Mouse (Mus musculus): ENCODE measurements around the gene Olfr1414. TPM values are rescaled to one million over a fixed set of nuclear protein-coding genes. Genes with fewer than 3 reads are reported as not detected.
A peak's percentile ranks its signal among the peaks of the same experiment; 100 is the strongest.
"Not testable (repeated sequence)": the region's sequence is repeated elsewhere in the genome, so short reads cannot be mapped to it uniquely, and the experiment has no call there.

The Olfr1414 gene
- total RNA-seq (2021), result not detected
- long read RNA-seq, experiment 1, result 0 reads
- long read RNA-seq, experiment 2, result 0 reads

DNA sequence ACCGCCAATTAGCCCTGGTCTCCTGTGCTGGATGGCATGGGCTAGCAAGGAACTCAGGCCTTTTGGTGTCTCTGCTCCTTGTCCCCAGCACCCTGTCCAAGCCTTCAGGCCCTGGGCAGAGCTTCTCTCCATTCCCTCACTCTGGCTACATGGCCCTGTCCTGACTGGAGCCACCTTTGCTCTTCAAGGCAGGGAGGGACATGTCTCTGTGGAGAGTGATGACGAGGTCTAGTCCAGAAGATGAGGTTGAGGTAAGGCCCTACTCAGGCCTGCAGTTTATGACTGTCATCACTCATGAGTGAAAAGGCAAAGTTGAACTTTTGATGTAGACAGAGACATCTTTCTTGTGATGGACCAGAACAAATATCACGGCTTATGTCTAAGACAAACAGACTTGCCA, at the start of gene Olfr1414:
Olfr1414 (minus strand) TSS at position 101 of the 400 bp plus-strand sequence.
- no peak for DNase-seq (ENCODE audit: low spot score in 2 of 2)

DNA sequence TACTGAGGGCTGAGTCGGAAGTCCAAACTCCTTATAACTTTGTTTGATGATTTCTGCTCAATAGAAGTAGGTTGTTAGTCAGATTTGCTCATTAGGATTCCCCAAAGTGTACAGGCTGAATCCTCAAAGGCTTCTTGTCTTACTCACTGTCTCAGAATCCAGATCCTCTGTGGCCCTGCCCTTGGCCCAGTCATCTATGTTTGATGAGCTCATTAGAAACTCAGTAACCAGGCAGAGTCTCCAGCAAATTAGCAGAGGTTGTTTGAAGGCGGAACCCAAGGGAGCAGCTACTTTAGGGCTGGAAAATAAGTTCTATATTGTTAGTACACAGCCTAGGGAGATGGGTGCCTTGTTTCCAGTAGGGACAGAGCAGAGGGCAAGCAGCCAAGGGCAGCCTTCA, 27.5 kb upstream of the Olfr1414 start:
- DNase-seq (ENCODE audit: low spot score in 2 of 2), result no peak

DNA sequence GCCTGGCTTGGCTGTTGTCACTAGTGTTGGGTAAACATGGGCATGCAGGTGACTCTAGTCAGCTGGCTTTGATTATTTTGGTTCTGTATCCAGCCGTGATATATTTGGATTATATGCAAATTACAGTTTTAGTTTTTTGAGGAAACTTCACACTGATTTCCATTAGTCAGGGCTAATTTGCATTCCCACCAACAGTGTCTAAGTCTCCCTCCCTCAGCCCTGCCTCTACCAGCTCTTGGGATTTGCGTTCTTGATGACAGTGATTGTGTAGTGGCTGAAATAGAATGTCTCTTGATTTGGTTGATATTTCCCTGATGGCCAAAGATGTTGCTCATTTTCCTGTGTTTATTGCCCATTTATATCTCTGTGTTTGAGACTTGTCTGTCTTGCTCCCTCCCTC, 20.6 kb upstream of the Olfr1414 start:
- DNase-seq (ENCODE audit: low spot score in 2 of 2), result no peak

DNA sequence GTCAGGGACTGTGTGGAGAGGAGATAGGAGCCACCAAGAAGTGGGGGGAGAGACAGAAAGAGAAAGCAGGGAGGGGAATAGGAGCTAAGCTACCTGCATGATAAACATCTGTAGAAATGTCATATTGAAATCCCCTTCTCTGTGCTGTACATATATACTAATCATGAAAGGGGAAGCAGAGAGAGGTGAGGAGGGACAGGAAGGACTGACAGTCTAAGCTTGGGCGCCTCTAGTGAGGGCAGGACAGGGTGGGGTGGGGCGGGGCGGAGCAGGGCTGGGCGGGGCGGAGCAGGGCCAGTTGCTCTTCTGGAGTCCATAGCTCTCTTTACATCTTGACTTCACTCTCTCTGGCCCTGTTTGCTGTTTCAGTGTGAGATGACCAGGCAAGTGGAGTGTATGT, 18.5 kb upstream of the Olfr1414 start:
- no peak for DNase-seq (ENCODE audit: low spot score in 2 of 2)

DNA sequence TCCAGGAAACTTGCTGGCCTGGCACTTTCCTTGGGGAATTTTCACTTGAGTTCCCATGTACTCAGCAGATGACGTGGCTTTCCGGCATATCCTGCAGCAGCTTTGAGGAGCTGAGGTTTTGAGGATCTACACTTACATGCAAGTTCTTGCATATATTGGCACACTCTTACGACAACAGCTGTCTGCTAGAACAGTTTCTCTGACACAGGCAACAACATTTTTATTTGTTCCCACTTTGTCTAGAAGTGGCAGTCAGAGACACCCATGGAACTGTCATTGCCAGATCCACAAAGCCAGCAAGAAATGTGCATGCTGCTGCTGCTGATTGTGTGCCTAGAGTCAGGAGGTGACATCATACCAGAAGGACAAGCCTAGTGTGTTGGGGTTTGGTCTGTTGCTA, 5.3 kb upstream of the Olfr1414 start:
- no peak for DNase-seq (ENCODE audit: low spot score in 2 of 2)

DNA sequence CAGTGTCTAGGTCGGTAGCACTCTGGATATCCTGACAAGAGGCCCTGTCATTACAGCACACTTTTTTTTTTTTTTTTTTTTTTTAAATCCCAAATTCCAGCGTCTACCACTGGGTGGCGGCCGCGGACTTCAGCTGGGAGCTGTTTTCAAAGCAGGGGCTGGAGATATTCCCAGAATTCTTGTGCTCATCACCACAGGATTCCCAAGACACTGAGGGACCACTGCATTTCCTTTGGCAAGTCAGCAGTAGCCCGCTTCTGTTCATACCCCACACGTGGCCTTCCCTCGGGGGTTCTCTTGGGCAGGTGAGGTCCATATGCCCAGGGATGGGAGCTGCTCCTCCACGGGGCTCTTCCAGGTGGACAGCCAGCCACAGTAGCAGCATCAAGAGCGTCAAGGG, 2.9 kb upstream of the Olfr1414 start:
- DNase-seq (ENCODE audit: low spot score in 2 of 2), result peak in 1 of 2 experiments; percentile 33

DNA sequence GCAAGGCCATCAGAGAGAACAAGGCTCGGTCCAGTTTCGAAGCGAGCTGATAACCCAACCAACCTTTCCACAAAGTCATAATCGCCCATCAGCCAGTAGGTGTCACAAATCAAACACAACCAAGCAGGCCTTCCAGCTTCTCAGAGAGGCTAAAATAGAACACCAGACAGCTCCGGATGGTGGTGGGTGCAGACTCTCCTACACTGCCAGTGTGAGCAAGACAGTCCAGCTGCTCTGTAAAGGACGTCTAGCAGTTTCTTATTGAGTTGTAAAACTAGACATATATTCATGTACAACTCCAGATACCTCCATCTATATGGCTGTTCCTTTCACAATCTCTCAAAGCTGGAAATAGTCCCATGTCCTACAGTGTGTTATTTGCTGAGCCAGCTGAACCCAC, 585 bp upstream of the Olfr1414 start:
- no peak for DNase-seq (ENCODE audit: low spot score in 2 of 2)

DNA sequence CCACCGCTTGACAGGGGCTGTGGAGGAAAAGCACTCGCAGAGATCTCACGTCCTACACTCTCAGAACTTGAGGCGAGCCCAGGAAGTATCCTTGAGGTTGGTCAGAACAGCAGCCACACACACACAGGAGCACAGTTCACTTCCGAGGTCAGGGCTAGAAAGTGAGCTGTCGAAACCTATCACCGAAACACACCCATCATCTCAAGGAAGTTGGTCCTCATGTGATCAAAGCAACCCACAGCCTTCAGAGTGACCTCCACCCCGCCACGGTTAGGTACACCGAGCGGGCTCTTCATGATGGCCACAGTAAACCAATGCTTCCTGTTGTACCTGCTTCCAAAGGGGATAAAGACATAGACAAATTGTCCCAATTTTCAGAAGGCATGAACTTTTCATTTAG, 3.1 kb downstream of the Olfr1414 start:
- DNase-seq (ENCODE audit: low spot score in 2 of 2), result no peak

DNA sequence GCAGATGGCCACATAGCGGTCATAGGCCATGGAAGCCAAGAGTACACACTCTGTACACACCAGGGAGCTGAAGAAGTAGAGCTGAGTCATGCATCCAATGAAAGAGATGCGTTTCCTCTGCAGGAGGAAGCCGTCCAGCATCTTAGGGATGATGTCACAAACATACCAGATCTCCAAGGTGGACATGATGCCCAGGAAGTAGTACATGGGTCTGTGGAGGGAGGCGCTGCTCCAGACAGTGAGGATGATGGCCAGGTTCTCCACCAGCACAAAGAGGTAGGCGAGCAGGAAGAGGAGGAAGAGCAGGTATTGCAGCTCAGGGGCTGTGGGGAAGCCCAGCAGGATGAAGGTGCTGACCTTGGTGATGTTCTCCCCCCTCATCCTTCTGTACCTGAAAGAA, 6.8 kb downstream of the Olfr1414 start:
- not testable (repeated sequence) for DNase-seq (ENCODE audit: low spot score in 2 of 2)

DNA sequence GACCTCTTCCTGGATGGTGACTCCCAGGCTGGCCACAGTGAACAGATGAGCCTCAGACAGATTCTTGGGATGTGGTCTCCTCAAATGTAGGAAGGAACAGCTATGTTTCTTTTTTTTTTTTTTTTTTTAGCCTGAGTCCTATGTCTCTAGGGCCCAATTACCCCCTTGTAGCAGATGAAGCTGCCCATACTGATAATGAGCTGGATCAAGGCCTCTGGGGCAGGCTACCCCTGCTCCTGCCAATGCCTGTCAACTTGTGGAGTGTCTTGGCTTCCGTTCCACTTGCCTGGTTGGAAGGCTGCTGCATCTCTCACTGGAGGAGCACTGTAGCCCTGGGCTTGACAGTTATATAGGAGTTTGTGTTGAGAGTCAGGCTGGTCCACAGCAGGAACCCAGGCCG, 22.5 kb downstream of the Olfr1414 start, which contains the start of gene Olfr1415:
Olfr1415 (minus strand) TSS at position 101 of the 400 bp plus-strand sequence.
- DNase-seq (ENCODE audit: low spot score in 2 of 2), result no peak

DNA sequence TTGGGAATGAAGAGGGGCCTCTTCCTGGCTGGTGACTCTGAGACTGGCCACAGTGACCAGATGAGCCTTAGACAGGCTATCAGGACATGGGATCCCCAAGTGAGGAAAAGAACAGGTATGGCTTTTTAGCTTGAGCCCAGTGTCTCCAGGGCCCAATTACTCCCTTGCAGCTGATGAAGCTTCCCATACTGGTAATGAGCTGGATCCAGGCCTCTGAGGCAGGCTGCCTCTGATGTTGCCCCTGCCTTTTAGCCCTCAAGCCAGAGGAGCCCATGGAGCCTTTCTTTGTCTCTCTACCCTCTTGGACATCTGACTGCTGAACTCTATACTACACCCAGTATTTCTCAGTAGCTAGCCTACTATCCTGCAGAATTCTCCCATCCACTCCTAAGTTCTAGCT, 33.4 kb downstream of the Olfr1414 start, which contains the start of gene Olfr1416:
Olfr1416 (minus strand) TSS at position 101 of the 400 bp plus-strand sequence.
- no peak for DNase-seq (ENCODE audit: low spot score in 2 of 2)

DNA sequence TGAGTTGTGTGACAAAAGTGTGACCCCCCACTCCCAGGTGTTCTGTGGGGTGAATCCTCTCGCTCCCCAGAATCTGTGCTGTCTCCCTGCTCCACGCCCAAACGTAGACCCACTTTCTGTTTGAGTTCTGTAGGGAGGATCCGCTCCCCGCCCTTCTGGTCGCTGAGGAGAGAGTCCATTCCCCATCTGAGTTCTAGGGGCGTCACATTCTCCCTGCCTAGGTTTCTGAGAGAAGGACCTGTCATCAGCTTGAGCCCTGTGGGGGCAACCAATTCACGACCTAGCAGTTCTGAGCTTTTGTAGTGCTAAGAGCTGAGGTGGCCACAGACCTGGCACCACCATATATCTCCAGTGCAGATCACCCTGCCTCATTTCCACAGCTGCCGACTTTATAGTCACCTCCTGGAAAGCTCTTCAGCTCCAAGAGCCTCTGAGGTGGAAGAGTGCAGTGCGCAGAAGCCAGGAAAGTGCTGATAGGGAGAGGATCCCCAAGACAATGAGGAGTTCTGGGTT, 44.3 kb downstream of the Olfr1414 start:
- no peak for DNase-seq (ENCODE audit: low spot score in 2 of 2)

DNA sequence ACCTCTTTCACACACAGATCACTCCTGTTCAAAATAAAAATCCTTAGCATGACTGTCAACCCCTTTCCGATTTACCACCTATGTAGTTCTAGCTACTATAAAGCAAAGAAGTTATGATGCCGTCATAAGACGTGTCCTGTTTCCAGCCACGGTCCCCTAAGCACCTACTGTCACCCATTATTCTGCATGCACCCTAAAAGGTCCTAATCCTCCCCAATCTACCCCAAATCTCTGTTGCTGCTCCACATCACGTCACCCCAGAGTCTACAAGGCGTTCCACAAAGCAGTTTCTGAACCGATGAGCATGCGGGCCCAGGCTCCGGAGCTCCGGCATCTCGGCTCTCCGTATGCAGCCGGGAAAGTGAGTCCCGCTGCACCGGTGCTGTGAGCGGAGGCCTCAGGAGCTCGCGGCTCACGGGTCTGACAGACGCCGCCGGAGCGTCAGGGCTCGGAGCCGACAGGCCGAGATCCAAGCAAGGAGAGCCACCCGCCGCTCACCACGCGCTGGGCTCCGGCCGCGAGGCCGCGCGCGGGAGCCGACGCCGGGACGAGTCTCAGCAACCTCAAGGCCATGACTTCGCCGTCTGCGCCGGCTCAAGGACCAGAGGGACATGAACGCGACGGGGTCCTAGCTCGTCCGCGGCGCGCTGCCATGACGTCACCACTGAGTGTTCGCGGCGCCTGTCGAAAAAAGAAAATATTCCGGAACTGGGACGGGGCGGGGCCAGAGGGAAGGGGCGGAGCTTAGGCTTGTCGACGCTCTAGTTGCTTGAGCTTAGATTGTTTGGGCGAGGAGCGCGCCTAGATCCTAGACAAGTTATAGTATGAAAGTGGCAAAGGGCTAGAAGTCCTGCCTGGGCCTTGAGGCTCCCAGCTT, 45.1 kb downstream of the Olfr1414 start, which contains the start of gene Ndufa10:
Ndufa10 (minus strand) TSS at position 696 of the 877 bp plus-strand sequence.
- DNase-seq (ENCODE audit: low spot score in 2 of 2), result peak; percentile 95 to 96

DNA sequence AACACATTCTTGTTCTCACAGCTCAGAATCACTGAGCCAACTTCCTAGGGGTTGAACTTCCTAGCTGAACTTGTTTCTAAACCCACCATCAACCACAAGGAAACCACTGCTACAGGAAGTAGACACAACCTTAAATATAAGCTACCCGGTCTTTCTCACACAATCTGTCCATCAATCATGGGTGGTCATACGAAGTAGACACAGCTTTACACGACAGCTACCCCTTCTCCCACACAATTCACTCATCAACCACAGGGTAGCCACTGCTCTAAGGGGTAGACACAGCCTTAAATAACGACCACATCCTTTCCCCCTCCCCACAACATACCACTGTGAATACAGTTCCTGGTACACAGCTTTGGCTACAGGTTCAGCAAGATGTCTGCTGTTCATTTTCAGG, 49.6 kb downstream of the Olfr1414 start:
- no peak for DNase-seq (ENCODE audit: low spot score in 2 of 2)

DNA sequence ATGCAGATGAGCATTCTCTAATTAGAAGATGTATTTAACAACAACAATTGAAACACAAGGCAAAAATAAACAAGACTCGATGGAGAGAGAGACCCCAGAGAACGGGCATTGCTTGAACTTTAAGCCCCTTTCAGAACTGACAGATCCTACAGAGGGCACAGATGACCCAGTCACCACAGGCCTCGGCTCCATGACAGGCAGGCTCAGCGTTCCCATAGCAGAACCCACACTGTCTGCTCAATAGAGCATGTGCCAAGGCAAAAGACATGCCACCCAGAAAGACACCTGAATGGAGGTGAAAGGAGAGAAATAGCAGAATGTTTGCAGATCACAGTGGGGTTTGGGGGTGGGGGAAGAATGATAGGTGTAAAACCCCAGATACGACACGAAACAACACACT, 60.0 kb downstream of the Olfr1414 start:
- DNase-seq (ENCODE audit: low spot score in 2 of 2), result no peak

DNA sequence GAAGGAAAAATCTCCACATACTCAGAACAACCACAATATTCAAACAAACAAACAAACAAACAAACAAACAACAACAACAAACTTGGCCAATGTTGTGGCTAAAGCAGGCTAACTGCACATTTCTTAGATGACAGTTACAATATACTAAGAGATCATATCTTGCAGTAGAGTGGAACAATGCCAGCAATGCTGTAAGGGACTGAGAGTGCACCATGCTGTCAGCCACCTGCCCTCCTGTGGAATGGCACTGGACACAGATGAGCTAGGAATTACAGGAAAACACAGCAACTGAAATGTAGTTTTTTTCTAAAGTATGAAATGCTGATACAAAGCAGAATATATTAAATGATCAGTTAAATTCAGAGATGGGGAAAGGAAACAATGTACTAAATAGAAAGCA, 60.7 kb downstream of the Olfr1414 start:
- DNase-seq (ENCODE audit: low spot score in 2 of 2), result no peak

Small RNA genes within 50 kb of the gene (microRNA-seq; reads per million reads assigned to microRNA genes)
- 2.8 reads per million, percentile 6 among the genes with 10 or more reads in this experiment for gene Mir6900

Other genes starting within 250 kb of the Olfr1414 start
- 100 to 1,000 TPM; 338 to 372 TPM for gene Ndufa10, start 44.8 kb downstream of the Olfr1414 start, total RNA-seq (2021)
- gene Olfr1416, start 33.5 kb downstream of the Olfr1414 start, total RNA-seq (2021), result not detected
- gene Olfr1415, start 22.6 kb downstream of the Olfr1414 start, total RNA-seq (2021), result not detected
- gene Olfr1413, start 52.7 kb upstream of the Olfr1414 start, total RNA-seq (2021), result not detected
- not detected for gene Olfr1412, start 67.1 kb upstream of the Olfr1414 start, total RNA-seq (2021)
- not detected for gene Olfr1411, start 75.8 kb upstream of the Olfr1414 start, total RNA-seq (2021)
- not detected for gene Olfr1410, start 87.1 kb upstream of the Olfr1414 start, total RNA-seq (2021)
- gene Olfr12, start 99.1 kb upstream of the Olfr1414 start, total RNA-seq (2021), result not detected
- gene Cops9, start 123.3 kb upstream of the Olfr1414 start, total RNA-seq (2021), result 100 to 1,000 TPM; 241 to 255 TPM
- under 1 TPM in 1 of 2 experiments, not detected in 1; 0.57 TPM for gene Otos, start 130.2 kb upstream of the Olfr1414 start, total RNA-seq (2021)